Mouse (Mus musculus): Measurements from ENCODE around the gene Immp2l.
"Not testable (repeated sequence)": the region's sequence is repeated elsewhere in the genome, so short reads cannot be mapped to it uniquely, and the experiment has no call there.

Gene Immp2l

DNA sequence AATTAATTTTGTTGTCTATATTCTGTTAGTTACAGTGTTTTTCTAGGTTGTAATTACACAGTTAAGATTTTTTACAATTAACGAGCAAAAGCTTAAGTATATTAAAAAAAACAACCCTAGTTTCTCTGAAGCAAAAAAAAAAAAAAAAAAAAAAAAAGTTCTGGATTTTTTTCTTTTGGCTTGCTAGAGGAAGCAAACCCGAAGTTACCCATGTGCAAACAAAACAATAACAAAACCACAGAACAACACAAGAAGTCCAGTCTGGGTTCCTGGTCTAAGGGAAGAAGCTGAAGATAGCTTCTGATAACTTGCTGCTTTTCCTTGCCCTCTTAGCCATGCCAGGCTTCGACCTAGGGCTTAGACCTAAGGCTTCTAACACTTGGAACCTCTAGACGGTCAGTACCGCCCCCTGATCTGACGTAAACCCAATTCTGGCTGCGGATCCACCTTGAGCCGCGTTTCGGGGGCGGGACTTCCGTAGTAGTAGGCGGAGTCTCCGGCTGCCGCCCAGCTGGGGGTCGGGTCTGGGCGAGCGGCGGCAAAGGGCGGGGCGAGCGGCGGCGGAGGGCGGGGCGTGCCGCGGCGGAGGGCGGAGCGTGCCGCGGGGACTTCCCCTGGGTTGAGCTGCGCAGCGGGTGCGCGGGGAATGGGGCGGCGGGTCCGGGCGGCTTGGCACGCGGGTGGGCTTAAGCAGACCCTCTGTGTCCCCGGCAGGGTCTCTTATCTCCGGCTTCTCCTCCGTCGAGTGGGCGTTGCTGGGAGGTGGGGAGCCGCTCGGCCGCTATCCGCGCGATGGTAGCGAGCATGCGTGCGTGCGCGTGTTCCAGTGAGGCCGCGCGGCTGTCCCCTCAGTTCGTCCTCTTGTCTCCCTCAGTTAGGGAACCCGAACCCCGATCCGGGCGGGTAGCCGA, at the start of gene Immp2l:
Immp2l (plus strand) TSS at position 580 of the 911 bp plus-strand sequence.
- peak; percentile 94 for DNase-seq

DNA sequence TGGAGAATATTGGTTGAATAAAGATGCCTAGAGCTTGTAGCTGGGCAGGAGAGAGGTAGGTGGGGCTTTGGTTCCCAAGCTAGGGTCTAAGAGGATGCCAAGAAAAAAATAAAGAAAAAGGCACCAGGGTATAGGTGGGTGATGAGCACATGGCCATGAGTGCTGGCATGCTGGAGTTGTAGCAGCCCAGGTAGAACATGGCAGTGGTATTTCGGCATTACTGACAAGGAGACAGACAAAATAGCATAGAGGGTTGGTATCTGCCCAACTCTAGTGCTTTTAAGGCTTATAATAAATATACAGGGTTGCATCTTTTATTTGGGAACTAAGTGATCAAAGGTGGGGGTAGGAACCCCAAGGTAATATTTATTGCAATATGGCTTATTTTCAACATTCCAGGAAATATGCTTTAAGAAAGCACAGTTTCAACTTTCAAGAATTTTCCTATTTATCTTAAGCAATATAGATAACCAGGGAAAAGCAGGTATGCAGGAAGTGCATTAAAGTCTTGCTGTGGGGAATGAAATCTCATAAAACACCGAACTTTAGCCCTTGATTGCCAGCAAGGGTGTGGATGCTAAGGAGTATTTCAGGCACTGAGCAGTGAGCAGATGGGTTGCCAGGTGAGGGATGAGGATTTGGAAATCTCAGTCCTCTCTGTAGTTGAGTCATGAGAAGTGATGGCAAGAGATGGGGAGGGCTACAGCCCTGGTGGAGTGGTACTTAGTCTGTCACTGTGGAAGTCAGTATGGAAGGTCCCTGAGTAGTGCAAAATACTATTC, 45.0 kb upstream of the Immp2l start:
- no peak for DNase-seq

DNA sequence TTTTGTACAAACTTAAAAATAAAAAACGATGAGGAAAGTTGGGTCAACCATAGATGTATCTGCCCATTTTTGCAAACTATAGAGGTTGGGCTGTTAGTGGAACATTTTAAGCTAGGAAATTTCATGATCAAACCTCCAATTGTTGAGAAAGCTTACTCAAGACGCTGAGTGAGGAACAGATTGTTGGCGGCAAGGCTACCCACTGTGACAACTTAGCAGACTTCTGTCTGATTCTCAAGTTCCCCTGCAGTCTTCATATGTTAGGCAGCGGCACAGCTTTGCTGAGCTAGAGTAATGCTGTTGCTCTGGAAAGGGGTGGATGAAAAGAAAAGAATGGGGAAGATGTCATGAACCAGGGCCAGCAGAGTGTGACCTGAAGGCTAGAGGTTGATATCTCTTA, 44.2 kb upstream of the Immp2l start:
- no peak for DNase-seq

DNA sequence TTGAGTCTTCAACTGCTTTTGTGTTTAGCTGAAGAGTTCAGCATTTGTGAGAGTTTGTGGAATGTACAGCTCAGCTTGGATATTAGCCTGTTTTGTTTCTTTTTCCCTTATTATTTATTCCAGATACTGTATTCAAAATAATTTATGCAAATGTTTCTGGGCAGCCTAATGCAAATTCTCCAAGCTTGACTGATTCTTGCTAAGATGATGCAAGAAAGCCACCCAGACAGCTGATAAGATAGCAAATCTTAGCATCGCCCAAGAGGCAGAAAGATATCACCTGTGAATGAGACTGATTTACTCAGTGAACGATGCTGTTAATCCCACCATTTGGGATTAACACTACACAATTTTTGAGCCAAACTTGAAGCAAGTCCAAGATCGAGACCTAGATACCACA, 43.7 kb upstream of the Immp2l start:
- no peak for DNase-seq

DNA sequence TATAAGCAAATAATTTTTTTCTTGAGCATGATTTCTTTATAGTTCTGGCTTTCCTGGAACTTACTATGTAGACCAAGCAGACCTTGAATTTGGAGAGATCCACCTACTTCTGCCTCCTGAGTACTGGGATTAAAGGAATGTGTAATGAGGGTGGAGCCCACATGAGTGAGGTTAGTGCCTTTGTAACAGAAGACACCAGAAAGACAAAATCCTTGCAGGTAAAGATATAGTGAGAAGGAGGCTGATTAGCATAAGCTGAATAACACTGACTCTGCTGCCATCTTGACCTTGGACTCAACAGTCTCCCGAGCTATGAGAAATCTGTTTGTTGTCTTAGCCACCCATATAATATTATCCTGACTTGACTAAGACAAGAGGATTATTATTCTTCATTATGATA, 40.9 kb upstream of the Immp2l start:
- DNase-seq, result no peak

DNA sequence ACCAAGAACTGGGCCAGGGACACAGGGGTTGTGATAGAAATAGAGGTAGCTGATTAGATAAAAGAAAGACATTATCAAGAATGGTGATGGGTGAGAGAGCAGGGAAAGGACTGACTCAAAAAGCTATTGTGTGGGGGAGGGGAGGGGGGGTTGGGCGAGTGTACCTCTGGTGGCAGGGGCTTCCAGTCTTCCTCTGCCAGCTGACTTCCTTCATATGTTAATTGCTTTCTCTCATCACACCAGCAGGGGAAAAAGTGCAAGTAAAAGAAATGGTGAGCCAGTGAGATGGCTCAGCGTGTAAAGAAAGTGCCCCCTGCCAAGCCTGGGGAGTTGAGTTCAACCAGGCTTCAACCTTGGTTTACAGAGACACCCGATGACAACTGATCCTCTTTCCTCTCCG, 39.2 kb upstream of the Immp2l start:
- DNase-seq, result no peak

DNA sequence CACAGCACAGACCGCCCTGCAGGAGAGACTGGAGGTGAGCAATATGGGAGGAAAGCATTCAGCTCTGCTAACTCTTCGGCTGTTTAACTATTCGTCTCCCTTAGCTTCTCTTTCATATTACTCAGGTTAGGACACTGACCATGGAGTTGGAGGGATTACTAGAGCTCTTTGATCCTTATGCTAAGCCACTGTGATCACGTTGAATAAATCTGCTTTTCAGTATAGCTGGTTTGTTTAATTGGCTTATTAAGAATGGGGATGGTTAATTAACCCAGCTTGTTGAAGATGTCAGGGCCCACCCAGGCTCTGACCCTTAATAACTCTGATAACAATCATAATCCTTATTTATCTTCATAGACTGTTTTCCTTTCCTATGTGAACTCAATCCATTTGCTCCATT, 38.1 kb upstream of the Immp2l start:
- no peak for DNase-seq

DNA sequence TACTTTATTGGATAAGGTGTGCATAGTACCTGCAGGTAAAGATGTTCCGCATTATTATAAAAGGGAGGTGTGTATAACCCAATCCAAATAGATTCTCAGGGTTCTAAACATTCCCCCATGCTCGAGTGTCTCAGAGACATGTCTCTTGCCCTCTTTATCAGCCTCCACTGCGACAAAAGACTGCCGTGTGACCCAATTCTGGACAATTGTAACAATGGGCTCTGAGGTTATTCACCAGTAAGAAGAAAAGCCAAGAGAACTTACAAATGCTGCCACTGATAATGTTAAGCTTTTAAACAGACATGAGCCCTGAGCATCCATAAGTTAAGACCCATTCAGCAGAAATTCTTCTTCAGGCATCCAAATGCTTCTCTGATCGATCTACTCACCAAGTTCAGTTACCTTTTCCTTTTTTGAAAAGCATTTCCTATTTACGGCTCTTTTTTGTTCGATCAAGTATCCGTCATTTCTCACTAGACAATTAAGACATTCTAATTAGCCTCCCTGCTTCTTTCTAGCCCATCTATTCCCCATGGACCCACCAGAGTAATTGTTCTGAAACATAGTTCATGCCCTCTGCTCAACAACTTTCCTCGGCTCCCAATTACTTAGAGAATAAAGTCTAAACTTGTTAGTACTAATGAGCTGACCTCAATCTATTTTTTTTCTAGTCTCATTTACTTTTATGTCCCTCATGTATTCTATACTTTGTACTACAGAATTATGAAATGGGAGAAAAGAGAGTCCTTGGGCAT, 35.4 kb upstream of the Immp2l start:
- DNase-seq, result no peak

DNA sequence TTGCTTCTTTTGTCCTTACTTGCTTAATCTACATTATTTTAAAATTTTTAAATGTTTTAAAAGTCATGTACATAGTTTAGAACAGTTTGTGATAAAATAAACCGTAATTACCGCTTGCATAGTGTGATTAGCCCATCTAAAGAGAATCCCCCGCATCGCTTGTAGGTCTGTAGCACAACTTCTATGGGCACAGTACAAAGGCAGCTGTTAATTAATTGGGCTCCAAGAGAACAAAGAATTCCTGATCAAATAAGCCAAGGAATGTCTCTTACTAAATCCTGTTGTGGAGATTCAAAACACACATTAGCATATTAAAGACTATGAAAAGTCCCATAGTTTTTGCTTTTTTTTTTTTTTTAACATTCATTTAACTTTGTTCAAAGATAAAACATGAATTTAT, 32.2 kb upstream of the Immp2l start:
- no peak for DNase-seq

DNA sequence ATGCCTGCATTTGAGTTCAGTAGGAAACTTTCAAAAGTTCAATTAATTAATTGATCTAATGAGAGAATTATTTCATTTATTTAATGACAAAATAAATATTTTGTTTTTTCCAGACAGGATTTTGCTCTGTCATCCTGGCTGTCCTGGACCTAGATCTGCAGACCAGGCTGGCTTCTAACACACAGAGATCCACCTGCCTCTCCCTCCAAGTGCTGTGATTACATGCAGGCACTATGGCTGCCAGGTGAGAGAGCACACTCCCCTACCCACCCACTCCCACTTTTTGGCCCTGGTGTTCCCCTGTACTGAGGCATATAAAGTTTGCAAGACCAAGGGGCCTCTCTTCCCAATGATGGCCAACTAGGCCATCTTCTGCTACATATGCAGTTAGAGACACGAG, 31.7 kb upstream of the Immp2l start:
- DNase-seq, result not testable (repeated sequence)

DNA sequence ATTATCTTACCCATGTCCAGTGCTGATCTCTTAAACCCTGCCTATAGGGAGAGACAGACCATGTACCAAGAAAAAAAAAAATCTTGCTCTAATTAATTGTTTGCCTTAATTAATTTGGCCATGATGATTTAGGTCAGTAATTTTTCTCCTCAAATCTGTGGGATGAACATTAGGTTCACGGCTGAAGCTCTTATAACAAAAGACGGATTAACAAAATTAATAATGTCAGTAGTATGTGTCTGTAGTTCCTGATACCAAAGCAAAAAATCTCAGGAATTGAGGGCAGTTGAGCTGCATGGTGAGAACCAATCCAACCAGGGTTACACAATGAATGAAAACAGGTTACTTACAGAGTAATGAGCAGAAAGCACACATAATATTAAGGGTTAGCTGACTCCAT, 29.0 kb upstream of the Immp2l start:
- DNase-seq, result no peak

DNA sequence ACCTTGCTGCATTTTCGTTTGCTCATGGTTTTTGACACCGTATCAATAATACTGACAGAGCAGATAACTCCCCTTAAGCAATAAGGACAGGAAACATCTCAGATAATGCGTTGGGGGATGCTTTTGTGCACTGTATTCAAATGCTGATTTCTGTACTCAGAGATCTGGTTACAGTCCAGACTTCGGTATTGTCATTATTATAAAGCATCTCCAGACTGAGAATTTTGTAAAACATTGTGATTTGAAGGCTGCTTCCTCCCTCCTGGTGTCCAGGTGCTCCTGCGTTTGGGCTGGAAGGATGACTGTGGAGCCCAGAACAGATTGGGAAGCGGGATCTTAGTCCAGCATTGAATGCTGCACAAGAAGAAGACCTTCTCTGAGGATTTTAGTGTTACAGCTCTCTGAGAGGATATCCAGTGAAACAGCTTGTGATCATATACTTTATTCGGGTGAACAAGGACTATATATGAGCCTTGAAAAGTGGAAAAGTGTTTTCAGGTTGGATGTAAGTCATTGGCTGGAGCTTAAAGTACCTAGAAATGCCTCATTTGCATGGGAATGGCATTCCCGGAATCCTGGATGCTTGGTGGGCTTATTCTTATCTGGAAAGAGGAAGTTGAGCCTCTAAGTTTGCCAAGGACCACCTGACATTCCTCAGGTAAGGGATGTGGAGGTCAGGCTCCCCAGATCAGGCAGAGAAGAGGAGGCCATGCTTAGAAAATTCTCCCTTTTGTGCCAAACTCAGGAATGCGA, 28.1 kb upstream of the Immp2l start:
- DNase-seq, result no peak

DNA sequence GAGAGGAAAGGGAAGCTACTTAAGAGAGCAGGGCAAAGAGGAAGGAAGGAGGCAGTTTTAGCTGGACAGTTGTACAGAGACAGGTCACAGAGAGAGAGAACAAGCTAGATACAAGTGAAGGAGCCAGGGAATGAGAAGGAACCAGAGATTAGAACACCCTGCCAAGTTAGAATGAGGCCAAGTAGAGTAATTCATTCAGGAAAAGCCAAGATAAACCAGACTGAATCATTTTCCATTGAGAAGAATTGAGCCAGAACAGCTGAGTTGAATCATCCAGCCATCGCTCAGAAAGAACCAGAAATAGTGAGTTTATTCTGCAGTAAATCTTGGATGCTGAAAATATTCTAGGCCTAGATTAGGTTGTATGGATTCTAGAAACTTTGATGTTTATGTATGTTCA, 1.4 kb upstream of the Immp2l start:
- DNase-seq, result no peak

DNA sequence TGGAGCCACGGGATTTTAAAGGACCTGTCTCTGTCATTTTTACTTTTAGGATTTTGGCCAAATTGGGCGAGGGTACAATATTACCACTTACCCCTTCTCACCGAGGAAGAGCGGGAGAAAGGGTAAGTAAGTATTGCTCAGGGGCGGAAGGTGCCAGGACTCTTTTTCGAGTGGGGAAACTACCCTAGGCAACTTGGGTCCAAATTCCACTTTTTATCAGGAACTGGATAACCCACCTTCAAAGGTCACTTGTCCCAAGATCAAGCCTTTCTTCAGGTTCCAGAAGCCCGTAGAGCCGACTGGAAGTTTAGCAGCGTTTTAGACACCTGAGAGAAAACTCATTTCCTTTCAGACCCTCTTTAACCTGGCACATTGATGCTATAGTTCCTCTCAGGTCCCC, 622 bp downstream of the Immp2l start:
- no peak for DNase-seq

DNA sequence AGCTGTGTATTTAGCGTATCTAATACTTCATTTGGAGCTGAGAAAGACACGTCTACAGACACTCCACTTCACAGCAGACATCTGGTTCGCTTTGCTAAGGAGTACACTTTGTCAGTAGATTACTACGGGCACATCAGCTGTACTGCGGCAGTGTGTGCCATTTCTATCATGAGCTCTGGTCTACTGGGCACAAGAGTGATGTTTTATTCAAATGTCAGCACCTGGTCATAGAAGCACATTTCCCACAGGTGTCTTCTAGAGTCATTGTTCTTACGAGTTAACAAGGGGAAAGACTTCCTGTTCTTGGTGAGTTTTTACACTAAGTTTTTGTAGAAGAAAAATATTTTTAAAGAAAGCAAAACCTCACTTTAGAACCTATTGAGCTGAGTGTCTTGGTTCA, 3.6 kb downstream of the Immp2l start:
- no peak for DNase-seq

DNA sequence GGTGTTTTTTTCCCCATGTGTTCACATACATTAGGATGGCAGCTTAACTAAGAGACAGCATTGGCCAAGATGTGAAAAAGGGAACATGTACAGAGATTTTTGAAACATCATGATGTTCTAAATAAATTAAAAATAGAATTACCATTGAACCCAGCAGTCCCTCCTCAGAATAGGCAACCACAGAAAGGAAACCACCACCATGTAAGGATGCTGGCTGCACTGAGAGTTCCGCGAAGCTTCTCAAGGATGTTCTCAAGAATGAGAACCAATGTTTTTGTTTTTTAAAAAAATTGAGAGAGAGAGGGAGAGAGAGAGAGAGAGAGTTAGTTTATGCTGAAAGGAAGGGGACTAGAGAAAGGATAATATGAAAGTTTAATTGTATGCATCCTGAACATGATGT, 7.2 kb downstream of the Immp2l start:
- DNase-seq, result no peak

DNA sequence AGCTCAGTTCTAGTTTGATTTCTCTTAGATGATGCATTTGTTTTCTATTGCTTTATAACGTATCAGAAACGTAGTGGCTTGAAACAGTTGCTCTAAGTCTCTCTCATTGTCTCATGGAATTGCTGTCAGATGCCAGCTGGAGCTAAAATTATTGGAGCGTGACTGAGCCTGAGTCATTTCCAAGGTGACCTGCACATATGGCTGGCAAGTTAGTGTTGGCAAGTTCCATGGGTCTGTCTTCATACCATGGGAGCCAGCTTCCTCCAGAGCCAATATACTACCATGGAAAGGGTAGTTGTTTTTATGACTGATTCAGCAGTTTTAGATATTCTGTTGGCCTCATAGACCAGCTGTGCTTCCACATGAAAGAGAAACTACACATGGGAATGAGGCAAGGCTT, 9.3 kb downstream of the Immp2l start:
- DNase-seq, result peak; percentile 85

DNA sequence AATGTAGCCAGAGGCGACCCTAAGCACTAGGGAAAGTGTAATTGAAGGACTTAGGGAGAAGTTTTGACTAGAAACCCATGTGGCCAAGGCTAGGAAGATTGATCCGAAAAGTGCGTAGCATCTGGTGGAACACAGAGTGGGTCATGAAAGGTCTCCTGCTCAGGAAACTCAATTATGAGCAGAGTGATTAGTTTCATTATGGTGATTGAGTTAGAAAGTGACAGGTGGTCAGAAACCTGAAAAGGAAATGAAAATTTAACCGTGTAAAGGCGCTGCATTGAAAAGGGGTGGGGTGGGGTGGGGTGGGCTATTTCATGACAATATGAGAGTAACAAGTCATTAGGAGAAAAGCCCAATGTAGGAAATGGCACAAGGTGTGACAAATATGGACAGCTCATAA, 15.9 kb downstream of the Immp2l start:
- no peak for DNase-seq

DNA sequence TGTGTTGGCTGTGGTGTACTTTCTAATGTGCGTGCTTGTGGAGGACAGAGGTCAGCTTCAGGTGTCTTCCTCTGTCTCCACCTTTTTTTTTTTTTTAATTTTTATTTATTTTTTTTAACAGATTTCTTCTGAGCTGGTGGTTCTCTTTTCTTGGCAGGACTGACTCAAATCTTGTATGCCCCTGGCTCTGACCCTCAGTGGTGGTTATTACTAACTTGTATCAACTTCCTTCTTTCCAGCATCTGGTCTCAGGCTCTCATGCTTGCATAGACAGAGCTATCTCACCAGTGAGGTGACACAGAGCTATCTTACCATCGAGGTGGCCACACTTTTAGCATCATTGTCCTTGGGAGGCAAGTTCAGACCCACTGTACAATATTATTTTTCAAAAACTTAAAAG, 17.8 kb downstream of the Immp2l start:
- no peak for DNase-seq

DNA sequence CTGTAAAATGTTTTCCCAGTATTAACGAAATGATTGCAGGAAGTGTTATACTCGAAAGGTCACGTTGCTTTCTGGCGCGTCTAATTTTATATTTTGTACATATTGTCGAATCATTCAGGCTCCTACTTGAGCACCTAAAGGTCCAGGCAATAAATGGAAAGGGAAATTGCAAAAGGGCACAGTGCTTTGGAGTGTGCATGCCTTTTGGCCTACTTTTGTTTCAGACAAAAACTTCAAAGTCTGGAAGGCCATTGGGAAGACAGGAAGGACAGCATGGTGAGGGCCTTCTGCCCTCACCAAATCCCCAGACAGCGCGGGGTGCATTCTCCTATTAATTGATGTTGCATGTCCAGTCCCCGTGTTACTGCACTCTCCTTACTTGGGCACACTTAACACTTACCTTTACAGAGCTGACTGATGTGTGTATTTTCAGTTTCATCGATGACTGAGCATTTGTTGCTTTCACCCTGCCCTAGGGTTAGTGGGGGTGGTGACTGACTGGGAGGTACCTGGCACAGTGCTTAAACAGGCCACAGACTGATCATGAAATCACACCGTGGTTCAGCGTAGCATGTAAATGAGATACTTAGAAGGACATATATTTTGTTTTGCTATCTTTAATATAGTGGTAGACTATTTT, 20.7 kb downstream of the Immp2l start:
- no peak for DNase-seq

DNA sequence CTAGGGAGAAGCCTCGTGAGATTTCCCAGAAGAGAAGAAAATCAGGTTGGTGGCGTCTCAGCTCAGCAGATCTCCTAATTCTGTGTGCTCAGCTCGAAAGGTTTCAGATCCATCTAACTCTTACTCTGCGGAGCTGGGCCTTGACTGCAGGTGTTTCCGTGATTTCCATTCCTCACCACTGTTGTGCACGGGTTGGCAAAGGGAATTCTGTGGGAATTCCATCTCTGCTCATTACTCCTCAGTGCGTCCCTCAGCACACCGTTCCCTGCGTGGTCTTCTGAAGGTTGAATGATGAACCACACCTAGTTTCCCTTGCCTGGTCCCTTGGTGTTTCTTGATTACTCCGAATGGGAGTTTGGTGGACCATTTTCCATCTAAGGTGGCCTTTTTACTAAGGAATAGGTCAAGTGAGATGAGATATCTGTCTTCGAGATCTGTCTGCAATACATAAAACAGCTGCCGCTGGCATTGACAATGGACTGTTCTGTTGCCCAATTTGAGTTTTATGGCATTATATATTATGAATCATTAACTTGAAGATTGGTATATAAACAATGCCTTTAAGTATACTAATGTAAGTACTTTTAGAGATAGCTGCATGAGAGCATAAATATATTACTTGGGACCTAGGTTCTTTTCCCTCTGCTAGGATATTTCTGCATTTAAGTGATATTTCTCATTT, 23.3 kb downstream of the Immp2l start:
- no peak for DNase-seq

DNA sequence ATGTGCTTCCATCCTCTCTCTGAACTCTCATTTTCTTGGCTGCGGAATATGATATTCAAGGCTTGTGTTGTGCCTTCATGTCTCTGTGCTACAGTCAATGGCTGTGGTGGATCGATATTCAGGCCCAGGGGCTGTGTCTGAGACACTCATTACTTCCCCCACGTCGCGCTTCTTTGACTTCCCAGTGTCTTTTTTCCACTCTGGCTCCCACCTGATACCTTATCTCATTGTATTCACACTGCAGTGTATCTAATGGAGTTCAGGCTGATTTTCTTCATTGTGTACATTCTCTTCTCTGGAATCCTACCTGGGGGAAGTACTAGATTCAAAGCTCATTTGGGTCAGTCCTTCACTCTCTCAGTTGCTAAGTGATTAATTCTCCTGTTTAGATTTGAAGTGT, 27.1 kb downstream of the Immp2l start:
- DNase-seq, result no peak
